Comparison of ENCODE assay signal across 18 mouse cellular contexts in genomic region chrX:164013318-164013717, GRCm38 (mm10). TPM values are rescaled to one million over a fixed set of nuclear protein-coding genes. Genes with fewer than 3 reads are reported as not detected.
A peak's percentile ranks its signal among the peaks of the same experiment; 100 is the strongest.
DNase-seq lines count a peak whose midpoint lies in the region; ATAC-seq lines count a peak whose summit lies in the region.
"Had no signal": no experiment of that assay in that cellular context is flagged by ENCODE, and none has a peak within 500 bp of the region (broad histone marks: within the 10 kb centered on the region; RNA-seq: fewer than 3 reads in every experiment).

No protein-coding gene starts in this region.

- no peaks in the 10 kb centered on the region for H3K36me3 ChIP-seq in liver, embryonic 11.5 days (ENCODE audit: control insufficient read depth, insufficient read depth, low read length)
- H3K36me3 ChIP-seq in forebrain, embryonic 12.5 days (replicated peaks), result no peaks in the 10 kb centered on the region
- H3K36me3 ChIP-seq: heart, embryonic 10.5 days; lung, embryonic 15.5 days had no signal

- no peaks in the 10 kb centered on the region for H3K9me3 ChIP-seq in liver, embryonic 11.5 days (ENCODE audit: control insufficient read depth, low read length)
- no peaks in the 10 kb centered on the region for H3K9me3 ChIP-seq in forebrain, embryonic 12.5 days
- H3K9me3 ChIP-seq: heart, embryonic 10.5 days; lung, embryonic 15.5 days had no signal

- peak; percentile 94 for ATAC-seq in CD4-positive, CD25-positive, alpha-beta regulatory T cell, adult 4 months
- ATAC-seq in megakaryocyte progenitor cell, adult 5-6 weeks (replicated peaks; ENCODE audit: poor library complexity), result peak; percentile 71
- ATAC-seq in liver, embryonic 11.5 days (replicated peaks; ENCODE audit: low FRiP score), result no peak
- ATAC-seq in forebrain, embryonic 12.5 days (ENCODE audit: low FRiP score), result no peak
- ATAC-seq: forebrain, embryonic 14.5 days had no signal

- 74% methylated on average over 2 of the region's 2 CpGs for WGBS in liver, embryonic 11.5 days
- 70% methylated on average over 2 of the region's 2 CpGs for WGBS in forebrain, embryonic 12.5 days

- no peaks in the 10 kb centered on the region; the same call in 1 of the 2 replicates for H3K4me1 ChIP-seq in brown adipose tissue, adult 24 weeks (ENCODE audit: control insufficient read depth, insufficient read depth, insufficient read length, low read length)
- no peaks in the 10 kb centered on the region for H3K4me1 ChIP-seq in liver, embryonic 11.5 days (replicated peaks; ENCODE audit: control insufficient read depth, insufficient read depth, low read length)
- no peaks in the 10 kb centered on the region for H3K4me1 ChIP-seq in forebrain, embryonic 12.5 days
- H3K4me1 ChIP-seq: heart, embryonic 10.5 days; lung, embryonic 15.5 days had no signal

- 0 out of 2 replicates have a peak, but pooled peaks cover 2% of the 10 kb centered on the region for H3K27me3 ChIP-seq in liver, embryonic 11.5 days (replicated peaks; ENCODE audit: control insufficient read depth, insufficient read depth, low read length)
- H3K27me3 ChIP-seq in forebrain, embryonic 12.5 days, result peaks cover 7% of the 10 kb centered on the region; the same call in 1 of the 2 replicates
- H3K27me3 ChIP-seq: lung, embryonic 15.5 days had no signal

- H3K4me3 ChIP-seq in brown adipose tissue, adult 24 weeks (ENCODE audit: insufficient read depth, low read depth, low read length), result no peak overlapping the region
- no peak overlapping the region for H3K4me3 ChIP-seq in liver, embryonic 11.5 days (ENCODE audit: low read depth, low read length)
- no peak overlapping the region for H3K4me3 ChIP-seq in forebrain, embryonic 12.5 days (replicated peaks)
- H3K4me3 ChIP-seq: heart, embryonic 10.5 days; lung, embryonic 15.5 days had no signal

- DNase-seq in 3T3-L1 (ENCODE audit: low read depth, low spot score), result peak; percentile 88
- DNase-seq in liver, embryonic 11.5 days (ENCODE audit: low spot score), result no peak
- no peak for DNase-seq in layer of hippocampus, postnatal 14 days (ENCODE audit: low spot score in 2 of 2)
- DNase-seq: cerebellum, adult 11 months; gastrocnemius, postnatal 36 days; heart, postnatal 14 days; kidney, adult 11 months; layer of hippocampus, postnatal 36 days; liver; right cerebral cortex, postnatal 4 days had no signal

- peak overlapping the region; percentile 50; the same call in 1 of the 2 replicates for H3K27ac ChIP-seq in brown adipose tissue, adult 24 weeks (replicated peaks; ENCODE audit: low read depth, low read length)
- no peak overlapping the region for H3K27ac ChIP-seq in liver, embryonic 11.5 days (ENCODE audit: low read depth, low read length)
- H3K27ac ChIP-seq in forebrain, embryonic 12.5 days, result no peak overlapping the region
- H3K27ac ChIP-seq: heart, embryonic 10.5 days; hindbrain, embryonic 14.5 days; lung, embryonic 15.5 days had no signal

- H3K9ac ChIP-seq in liver, embryonic 11.5 days (ENCODE audit: low read depth, low read length), result no peak overlapping the region
- H3K9ac ChIP-seq in forebrain, embryonic 12.5 days, result no peak overlapping the region
- H3K9ac ChIP-seq: hindbrain, embryonic 14.5 days; lung, embryonic 15.5 days had no signal

- no peak overlapping the region for H3K4me2 ChIP-seq in liver, embryonic 11.5 days
- H3K4me2 ChIP-seq in forebrain, embryonic 12.5 days, result no peak overlapping the region
- H3K4me2 ChIP-seq: hindbrain, embryonic 14.5 days; lung, embryonic 15.5 days had no signal

RNA-seq across cellular contexts. Expression of gene Car5b, which starts 14.5 kb away (rescaled TPM):
- 1 to 10 TPM; 2.5 to 2.9 TPM for polyA plus RNA-seq in CD4-positive, CD25-positive, alpha-beta regulatory T cell, adult 4 months (2017; shearing (Covaris generic))
- polyA plus RNA-seq in brown adipose tissue, adult 24 weeks (2012; ENCODE audit: insufficient read depth, insufficient read length, missing spikeins), result 49.9 and 54.6 TPM in 2 replicates
- 0.30 TPM in 1 of 2 replicates, not detected in the other for total RNA-seq in megakaryocyte progenitor cell, adult 5-6 weeks (2015)
- 0.21 and 0.24 TPM in 2 replicates for total RNA-seq in megakaryocyte progenitor cell, adult 5-6 weeks (2017)
- 0.32 TPM in 1 of 2 replicates, not detected in the other for polyA plus RNA-seq in liver, embryonic 11.5 days (2014; fragmentation: Nextera tagmentation; extraction: Ambion mirVana)
- total RNA-seq in layer of hippocampus, postnatal 14 days (2021), result 1 to 10 TPM; 3.0 to 3.6 TPM
- 0.19 and 0.42 TPM in 2 replicates for polyA plus RNA-seq in forebrain, embryonic 12.5 days (2016; fragmentation: Nextera tagmentation; extraction: Ambion mirVana)

RNA-seq across cellular contexts. Expression of gene Zrsr2, which starts 54.9 kb away (rescaled TPM):
- polyA plus RNA-seq in CD4-positive, CD25-positive, alpha-beta regulatory T cell, adult 4 months (2017; shearing (Covaris generic)), result 10 to 100 TPM; 39.8 to 45.1 TPM
- polyA plus RNA-seq in brown adipose tissue, adult 24 weeks (2012; ENCODE audit: insufficient read depth, insufficient read length, missing spikeins), result 16.7 and 21.7 TPM in 2 replicates
- 28.1 and 31.8 TPM in 2 replicates for total RNA-seq in megakaryocyte progenitor cell, adult 5-6 weeks (2015)
- total RNA-seq in megakaryocyte progenitor cell, adult 5-6 weeks (2017), result 35.2 and 76.8 TPM in 2 replicates
- 31.4 and 37.6 TPM in 2 replicates for polyA plus RNA-seq in liver, embryonic 11.5 days (2014; fragmentation: Nextera tagmentation; extraction: Ambion mirVana)
- total RNA-seq in layer of hippocampus, postnatal 14 days (2021), result 10 to 100 TPM; 41.1 to 52.1 TPM
- polyA plus RNA-seq in forebrain, embryonic 12.5 days (2016; fragmentation: Nextera tagmentation; extraction: Ambion mirVana), result 79.5 and 83.9 TPM in 2 replicates

Comparison
In these comparisons a context has a peak if more than half of its experiments do, and no peak if none do; other contexts are left out.
1. ATAC-seq: peak in CD4-positive, CD25-positive, alpha-beta regulatory T cell, adult 4 months (single experiment) and megakaryocyte progenitor cell, adult 5-6 weeks (single experiment); none in liver, embryonic 11.5 days (single experiment) and forebrain, embryonic 12.5 days (single experiment).
2. RNA of gene Car5b, which starts 14.5 kb away (polyA plus RNA-seq): 49.9 to 54.6 TPM in brown adipose tissue, adult 24 weeks; 2.5 to 2.9 TPM in CD4-positive, CD25-positive, alpha-beta regulatory T cell, adult 4 months, 0.32 TPM in liver, embryonic 11.5 days and 0.19 to 0.42 TPM in forebrain, embryonic 12.5 days; every median in the first group is over 10 times any median in the second.